Mouse (Mus musculus) midbrain, embryonic 14.5 days (tissue): Measurements from ENCODE around the gene Mas1. TPM values are rescaled to one million over a fixed set of nuclear protein-coding genes. Genes with fewer than 3 reads are reported as not detected.

Experiments
- microRNA-seq: library from miRNA; unstranded; fragments of <30 nt; microRNA quantifications from one replicate; pipeline ENCODE4, GENCODE M21; 2016
- polyA plus RNA-seq: library from polyadenylated mRNA; unstranded; fragments of >200 nt; fragmentation: Nextera tagmentation; extraction: Ambion mirVana; gene quantifications from 2 replicates; pipeline ENCODE4 v1.2.1, GENCODE M21; 2014

Gene Mas1
- polyA plus RNA-seq, 1 experiment from 2014 or later = 0.12 TPM

Small RNA genes lying within 50 kb of the gene (microRNA-seq; reads per million reads assigned to microRNA genes)
- gene Gm24085 = not detected

Other genes with a start within 250 kb of the Mas1 start
- not detected in 2 replicates for gene Slc22a1, start 192.3 kb downstream of the Mas1 start, polyA plus RNA-seq
- 9.2 and 13.4 TPM in 2 replicates for gene Igf2r, start 98.5 kb downstream of the Mas1 start, polyA plus RNA-seq
- gene Mrgprh, start 7.9 kb upstream of the Mas1 start, polyA plus RNA-seq = not detected in 2 replicates
- 3.1 and 3.7 TPM in 2 replicates for gene Pnldc1, start 42.1 kb upstream of the Mas1 start, polyA plus RNA-seq
- 356 and 462 TPM in 2 replicates for gene Tcp1, start 47.6 kb upstream of the Mas1 start, polyA plus RNA-seq
- 117 and 127 TPM in 2 replicates for gene Mrpl18, start 48.2 kb upstream of the Mas1 start, polyA plus RNA-seq
- 0.32 and 0.53 TPM in 2 replicates for gene Acat3, start 72.5 kb upstream of the Mas1 start, polyA plus RNA-seq
- 223 and 257 TPM in 2 replicates for gene Acat2, start 92.6 kb upstream of the Mas1 start, polyA plus RNA-seq
- 147 and 150 TPM in 2 replicates for gene Wtap, start 126.0 kb upstream of the Mas1 start, polyA plus RNA-seq
- 144 and 152 TPM in 2 replicates for gene Sod2, start 138.7 kb upstream of the Mas1 start, polyA plus RNA-seq
- not detected in 2 replicates for gene Gpr31b, start 184.2 kb upstream of the Mas1 start, polyA plus RNA-seq
- 0.18 and 0.45 TPM in 2 replicates for gene Tcp10b, start 193.0 kb upstream of the Mas1 start, polyA plus RNA-seq